Mouse (Mus musculus): ENCODE measurements around the gene Smpd3.

DNA sequence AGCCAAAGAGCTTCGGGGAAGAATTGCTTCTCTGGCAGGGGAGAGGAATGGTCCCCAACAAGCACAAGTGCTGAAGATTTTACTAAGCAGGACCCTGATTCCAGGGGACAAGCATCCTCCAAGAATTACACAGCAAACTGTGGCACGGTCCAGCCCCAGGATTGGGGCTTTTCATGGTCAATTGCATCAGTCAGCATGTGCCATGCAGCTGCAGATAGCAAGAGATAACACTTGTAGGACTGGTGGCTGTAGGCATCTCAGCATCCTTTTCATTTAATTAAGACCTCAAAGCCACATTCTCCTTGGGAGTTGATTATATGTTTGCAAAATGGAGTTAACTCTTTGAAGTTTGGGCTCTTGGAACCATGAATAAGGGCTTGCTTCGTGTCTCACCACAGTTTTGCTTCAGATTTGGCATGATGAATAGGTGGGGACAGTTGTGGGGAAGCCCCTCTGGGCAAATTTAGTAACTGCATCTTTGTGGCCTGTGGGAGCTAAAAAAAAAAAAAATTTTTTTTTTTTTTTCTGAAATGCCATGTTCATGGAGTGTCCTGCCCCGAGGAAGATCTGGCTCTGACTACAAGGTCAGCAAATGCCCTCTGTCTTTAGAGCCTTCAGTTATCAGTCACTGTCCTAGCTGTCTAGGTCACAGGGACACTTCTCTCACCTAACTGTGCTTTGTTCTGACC is 22.0 kb upstream of the Smpd3 start:
- TF ChIP-seq POLR2A (IDR thresholded peaks at IDR 0.05; ENCODE audit: extremely low read depth, insufficient read depth, low read length) = no peak
- no peak for TF ChIP-seq CTCF (IDR thresholded peaks at IDR 0.05; ENCODE audit: extremely low read depth, insufficient read depth, low read length)

Measured in cortical plate, adult 2 months (tissue).